Mouse (Mus musculus) 3T3-L1 (cell line): ENCODE measurements around the gene H2-Ab1.
"Not testable (repeated sequence)": the region's sequence is repeated elsewhere in the genome, so short reads cannot be mapped to it uniquely, and the experiment has no call there.

ENCODE experiments used
- DNase-seq: peaks from one replicate; pipeline ENCODE4 v3.0.0-alpha.2; 2015; ENCODE audit warnings: low read depth, low spot score

The H2-Ab1 gene

GRCm38 (mm10) chr17:34307216-34307615, 49.7 kb downstream of the H2-Ab1 start:
- no peak for DNase-seq

- DNase-seq, result no peak
Measured at GRCm38 (mm10) chr17:34308161-34308560, 50.7 kb downstream of the H2-Ab1 start.

- no peak for DNase-seq
Measured at GRCm38 (mm10) chr17:34309225-34309624, 51.7 kb downstream of the H2-Ab1 start.

GRCm38 (mm10) chr17:34309683-34310385, 52.3 kb downstream of the H2-Ab1 start:
- DNase-seq, result no peak

- not testable (repeated sequence) for DNase-seq
Measured at GRCm38 (mm10) chr17:34310526-34310925, 53.0 kb downstream of the H2-Ab1 start.

GRCm38 (mm10) chr17:34312185-34312584, 54.7 kb downstream of the H2-Ab1 start:
- DNase-seq, result no peak

- peak; percentile 78 for DNase-seq
Measured at GRCm38 (mm10) chr17:34313393-34313792, 55.9 kb downstream of the H2-Ab1 start.

- no peak for DNase-seq
Measured at GRCm38 (mm10) chr17:34314286-34314685, 56.8 kb downstream of the H2-Ab1 start.

- no peak for DNase-seq
Measured at GRCm38 (mm10) chr17:34315512-34315911, 58.0 kb downstream of the H2-Ab1 start.

- no peak for DNase-seq
Measured at GRCm38 (mm10) chr17:34316697-34317096, 59.2 kb downstream of the H2-Ab1 start.

GRCm38 (mm10) chr17:34317275-34317674, 59.8 kb downstream of the H2-Ab1 start:
- no peak for DNase-seq
